In the genomic region with DNA sequence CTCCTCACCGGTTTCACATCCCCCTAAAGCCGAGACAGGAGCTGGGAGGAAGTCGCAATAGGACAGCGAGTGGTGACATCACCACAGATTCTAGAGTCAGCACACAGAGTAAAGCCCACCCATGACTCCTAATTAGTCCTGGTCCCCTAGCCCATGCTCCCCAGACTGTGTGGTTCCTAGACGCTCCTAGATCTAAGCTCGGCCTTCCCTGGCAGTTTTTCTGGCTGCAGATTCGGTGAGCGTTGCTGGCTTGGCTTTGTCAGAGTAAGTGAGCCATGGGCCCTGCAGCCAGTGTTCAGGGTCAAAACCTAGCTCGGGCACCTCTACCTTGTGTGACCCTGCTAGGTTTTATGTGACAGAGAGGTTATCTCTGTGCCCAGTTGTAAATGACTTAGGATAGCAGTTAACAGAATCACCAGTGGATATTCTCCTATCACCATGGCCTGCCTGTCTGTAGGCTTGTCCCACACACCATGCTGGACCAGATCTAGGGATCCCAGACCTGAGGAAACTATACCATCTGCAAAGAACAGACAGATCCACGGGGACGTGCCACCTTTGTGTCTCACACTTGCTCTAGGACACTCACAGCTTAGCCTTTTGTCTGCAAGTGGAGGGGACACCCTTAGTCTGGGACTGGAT, we compare ENCODE assay signal across 11 mouse cellular contexts. TPM values are rescaled to one million over a fixed set of nuclear protein-coding genes. Genes with fewer than 3 reads are reported as not detected.
DNase-seq lines count a peak whose midpoint lies in the region; ATAC-seq and TF ChIP-seq lines count a peak whose summit lies in the region.
"Had no signal": no experiment of that assay in that cellular context is flagged by ENCODE, and none has a peak within 500 bp of the region (broad histone marks: within the 10 kb centered on the region; RNA-seq: fewer than 3 reads in every experiment).

No protein-coding gene starts in this region.

- DNase-seq in embryonic facial prominence, embryonic 14.5 days (ENCODE audit: low spot score), result no peak
- DNase-seq in hindbrain, embryonic 14.5 days (ENCODE audit: low spot score), result no peak
- DNase-seq in midbrain, embryonic 11.5 days (ENCODE audit: low spot score, missing footprints), result peak; percentile 92
- no peak for DNase-seq in adrenal gland, postnatal 36 days
- no peak for DNase-seq in stomach, postnatal 0 days (ENCODE audit: low spot score)
- DNase-seq in kidney, adult 8-10 months, result no peak
- no peak for DNase-seq in cerebellum, adult 11-12 months

- no peak for TF ChIP-seq CTCF in bone marrow, adult 2 months (IDR thresholded peaks at IDR 0.05; ENCODE audit: control insufficient read depth, insufficient read depth, low read length)
- TF ChIP-seq CTCF in stomach, postnatal 0 days (IDR thresholded peaks at IDR 0.05; ENCODE audit: low read depth), result no peak

- H3K36me3 ChIP-seq in embryonic facial prominence, embryonic 14.5 days (ENCODE audit: control insufficient read depth, insufficient read depth, low read length), result peaks cover 44% of the 10 kb centered on the region
- H3K36me3 ChIP-seq in hindbrain, embryonic 14.5 days (replicated peaks; ENCODE audit: control insufficient read depth, insufficient read depth), result 0 out of 2 replicates have a peak, but pooled peaks cover 4% of the 10 kb centered on the region
- H3K36me3 ChIP-seq in midbrain, embryonic 11.5 days (ENCODE audit: control insufficient read depth, insufficient read depth, low read length), result no peaks in the 10 kb centered on the region
- H3K36me3 ChIP-seq in stomach, postnatal 0 days (ENCODE audit: control insufficient read depth, insufficient read depth, low read length), result peaks cover 15% of the 10 kb centered on the region

- WGBS in bone marrow, adult 2 months, result 54% methylated on average over 11 of the region's 11 CpGs
- 66% methylated on average over 11 of the region's 11 CpGs for WGBS in embryonic facial prominence, embryonic 14.5 days
- 48% methylated on average over 11 of the region's 11 CpGs for WGBS in hindbrain, embryonic 14.5 days
- 40% methylated on average over 11 of the region's 11 CpGs for WGBS in midbrain, embryonic 11.5 days
- WGBS in stomach, postnatal 0 days, result 70% methylated on average over 11 of the region's 11 CpGs

- ATAC-seq in embryonic facial prominence, embryonic 14.5 days (ENCODE audit: low read depth), result no peak
- ATAC-seq in hindbrain, embryonic 14.5 days (ENCODE audit: low FRiP score), result peak; percentile 64
- ATAC-seq in midbrain, embryonic 11.5 days (ENCODE audit: low FRiP score), result peak; percentile 71
- ATAC-seq in stomach, postnatal 0 days (ENCODE audit: low FRiP score, low TSS enrichment), result no peak

- no peaks in the 10 kb centered on the region for H3K9me3 ChIP-seq in embryonic facial prominence, embryonic 14.5 days (ENCODE audit: control insufficient read depth, low read length)
- no peaks in the 10 kb centered on the region for H3K9me3 ChIP-seq in hindbrain, embryonic 14.5 days (ENCODE audit: control insufficient read depth, low read length)
- H3K9me3 ChIP-seq in midbrain, embryonic 11.5 days (ENCODE audit: control insufficient read depth, low read length), result no peaks in the 10 kb centered on the region
- no peaks in the 10 kb centered on the region for H3K9me3 ChIP-seq in stomach, postnatal 0 days (ENCODE audit: control insufficient read depth, low read length)
- H3K9me3 ChIP-seq: lung, embryonic 15.5 days; stomach, embryonic 15.5 days had no signal

- no peaks in the 10 kb centered on the region for H3K27me3 ChIP-seq in embryonic facial prominence, embryonic 14.5 days (replicated peaks; ENCODE audit: control insufficient read depth, insufficient read depth, low read length)
- H3K27me3 ChIP-seq in hindbrain, embryonic 14.5 days (ENCODE audit: control insufficient read depth, insufficient read depth, low read length), result no peaks in the 10 kb centered on the region
- no peaks in the 10 kb centered on the region for H3K27me3 ChIP-seq in midbrain, embryonic 11.5 days (ENCODE audit: control insufficient read depth, insufficient read depth, low read length)
- no peaks in the 10 kb centered on the region for H3K27me3 ChIP-seq in stomach, postnatal 0 days (ENCODE audit: control insufficient read depth, insufficient read depth, low read length)
- H3K27me3 ChIP-seq: lung, embryonic 15.5 days; stomach, embryonic 15.5 days had no signal

- no peak overlapping the region for H3K9ac ChIP-seq in embryonic facial prominence, embryonic 14.5 days (ENCODE audit: low read depth, low read length)
- H3K9ac ChIP-seq in hindbrain, embryonic 14.5 days, result no peak overlapping the region
- H3K9ac ChIP-seq in midbrain, embryonic 11.5 days (ENCODE audit: low read length), result 0 out of 2 replicates have a peak overlapping the region, but pooled peaks have one; percentile 28
- no peak overlapping the region for H3K9ac ChIP-seq in stomach, postnatal 0 days (ENCODE audit: low read length)
- H3K9ac ChIP-seq: lung, embryonic 15.5 days; stomach, embryonic 15.5 days had no signal

- no peak for TF ChIP-seq POLR2A in bone marrow, adult 2 months (IDR thresholded peaks at IDR 0.05; ENCODE audit: borderline replicate concordance, control insufficient read depth, low read depth, low read length)

- peaks cover 28% of the 10 kb centered on the region for H3K4me1 ChIP-seq in bone marrow, adult 2 months (ENCODE audit: control insufficient read depth, insufficient read depth, low read length)
- no peaks in the 10 kb centered on the region for H3K4me1 ChIP-seq in embryonic facial prominence, embryonic 14.5 days (ENCODE audit: control insufficient read depth, insufficient read depth, low read length)
- H3K4me1 ChIP-seq in hindbrain, embryonic 14.5 days (replicated peaks; ENCODE audit: control insufficient read depth, insufficient read depth, low read length), result peaks cover 11% of the 10 kb centered on the region; the same call in 1 of the 2 replicates
- H3K4me1 ChIP-seq in midbrain, embryonic 11.5 days (ENCODE audit: control insufficient read depth, insufficient read depth, low read length), result peaks cover 28% of the 10 kb centered on the region
- H3K4me1 ChIP-seq in stomach, postnatal 0 days (replicated peaks; ENCODE audit: control insufficient read depth, insufficient read depth), result no peaks in the 10 kb centered on the region

- no peak overlapping the region for H3K4me3 ChIP-seq in bone marrow, adult 2 months (replicated peaks; ENCODE audit: control insufficient read depth, low read depth, low read length)
- H3K4me3 ChIP-seq in embryonic facial prominence, embryonic 14.5 days (ENCODE audit: low read depth, low read length), result no peak overlapping the region
- H3K4me3 ChIP-seq in hindbrain, embryonic 14.5 days (replicated peaks; ENCODE audit: low read length), result no peak overlapping the region
- no peak overlapping the region for H3K4me3 ChIP-seq in midbrain, embryonic 11.5 days (ENCODE audit: low read depth, low read length)
- no peak overlapping the region for H3K4me3 ChIP-seq in stomach, postnatal 0 days (ENCODE audit: low read depth, low read length)
- H3K4me3 ChIP-seq: lung, embryonic 15.5 days; stomach, embryonic 15.5 days had no signal

- TF ChIP-seq EP300 in stomach, postnatal 0 days (optimal IDR thresholded peaks at IDR 0.05), result no peak

- no peak overlapping the region for H3K4me2 ChIP-seq in embryonic facial prominence, embryonic 14.5 days (ENCODE audit: low read depth, low read length)
- no peak overlapping the region for H3K4me2 ChIP-seq in hindbrain, embryonic 14.5 days (replicated peaks)
- peak overlapping the region; percentile 22; the same call in 1 of the 2 replicates for H3K4me2 ChIP-seq in midbrain, embryonic 11.5 days
- no peak overlapping the region for H3K4me2 ChIP-seq in stomach, postnatal 0 days (replicated peaks; ENCODE audit: low read depth)
- H3K4me2 ChIP-seq: lung, embryonic 15.5 days; stomach, embryonic 15.5 days had no signal

- H3K27ac ChIP-seq in bone marrow, adult 2 months (ENCODE audit: control insufficient read depth, insufficient read depth, low read depth, low read length, poor library complexity), result peak overlapping the region; percentile 22
- H3K27ac ChIP-seq in embryonic facial prominence, embryonic 14.5 days (replicated peaks; ENCODE audit: low read depth, low read length), result 0 out of 2 replicates have a peak overlapping the region, but pooled peaks have one; percentile 21
- H3K27ac ChIP-seq in hindbrain, embryonic 14.5 days, result no peak overlapping the region
- H3K27ac ChIP-seq in midbrain, embryonic 11.5 days (ENCODE audit: low read depth, low read length), result peak overlapping the region; percentile 92
- H3K27ac ChIP-seq in stomach, postnatal 0 days (replicated peaks), result no peak overlapping the region
- H3K27ac ChIP-seq: lung, embryonic 15.5 days; stomach, embryonic 15.5 days had no signal

RNA-seq across cellular contexts. Expression of gene Akna, which starts 13.1 kb away (rescaled TPM):
- 34.5 and 61.0 TPM in 2 replicates for polyA plus RNA-seq in bone marrow, adult 2 months (2011; ENCODE audit: insufficient read depth, insufficient read length, low replicate concordance, missing spikeins)
- polyA plus RNA-seq in embryonic facial prominence, embryonic 14.5 days (2014; fragmentation: Nextera tagmentation; extraction: Ambion mirVana), result 5.2 and 5.9 TPM in 2 replicates
- polyA plus RNA-seq in hindbrain, embryonic 14.5 days (2014; fragmentation: Nextera tagmentation; extraction: Ambion mirVana), result 3.9 and 4.6 TPM in 2 replicates
- polyA plus RNA-seq in midbrain, embryonic 11.5 days (2014; fragmentation: Nextera tagmentation; extraction: Ambion mirVana), result 7.0 and 9.1 TPM in 2 replicates
- total RNA-seq in adrenal gland, postnatal 36 days (2021), result 1 to 10 TPM; 2.6 to 4.3 TPM
- polyA plus RNA-seq in stomach, postnatal 0 days (2015; fragmentation: Nextera tagmentation; extraction: Ambion mirVana), result 2.0 and 2.2 TPM in 2 replicates

RNA-seq across cellular contexts. Expression of gene Orm2, which starts 27.8 kb away (rescaled TPM):
- not detected in 2 replicates for polyA plus RNA-seq in bone marrow, adult 2 months (2011; ENCODE audit: insufficient read depth, insufficient read length, low replicate concordance, missing spikeins)
- polyA plus RNA-seq in embryonic facial prominence, embryonic 14.5 days (2014; fragmentation: Nextera tagmentation; extraction: Ambion mirVana), result not detected in 2 replicates
- not detected in 2 replicates for polyA plus RNA-seq in hindbrain, embryonic 14.5 days (2014; fragmentation: Nextera tagmentation; extraction: Ambion mirVana)
- not detected in 2 replicates for polyA plus RNA-seq in midbrain, embryonic 11.5 days (2014; fragmentation: Nextera tagmentation; extraction: Ambion mirVana)
- total RNA-seq in adrenal gland, postnatal 36 days (2021), result 1 to 10 TPM; 3.9 to 7.8 TPM
- polyA plus RNA-seq in stomach, postnatal 0 days (2015; fragmentation: Nextera tagmentation; extraction: Ambion mirVana), result not detected in 2 replicates
- polyA plus RNA-seq: intestine, embryonic 14.5 days; lung, embryonic 15.5 days; stomach, embryonic 15.5 days had no signal

RNA-seq across cellular contexts. Expression of gene Orm3, which starts 34.0 kb away (rescaled TPM):
- not detected in 2 replicates for polyA plus RNA-seq in bone marrow, adult 2 months (2011; ENCODE audit: insufficient read depth, insufficient read length, low replicate concordance, missing spikeins)
- polyA plus RNA-seq in embryonic facial prominence, embryonic 14.5 days (2014; fragmentation: Nextera tagmentation; extraction: Ambion mirVana), result not detected in 2 replicates
- polyA plus RNA-seq in hindbrain, embryonic 14.5 days (2014; fragmentation: Nextera tagmentation; extraction: Ambion mirVana), result not detected in 2 replicates
- polyA plus RNA-seq in midbrain, embryonic 11.5 days (2014; fragmentation: Nextera tagmentation; extraction: Ambion mirVana), result not detected in 2 replicates
- total RNA-seq in adrenal gland, postnatal 36 days (2021), result 10 to 100 TPM in 1 of 2 experiments, 1 to 10 TPM in 1; 5.4 to 10.7 TPM
- polyA plus RNA-seq in stomach, postnatal 0 days (2015; fragmentation: Nextera tagmentation; extraction: Ambion mirVana), result not detected in 2 replicates
- polyA plus RNA-seq: intestine, embryonic 14.5 days; lung, embryonic 15.5 days; stomach, embryonic 15.5 days had no signal

RNA-seq across cellular contexts. Expression of gene Orm1, which starts 45.6 kb away (rescaled TPM):
- polyA plus RNA-seq in bone marrow, adult 2 months (2011; ENCODE audit: insufficient read depth, insufficient read length, low replicate concordance, missing spikeins), result 13.2 and 43.2 TPM in 2 replicates
- polyA plus RNA-seq in embryonic facial prominence, embryonic 14.5 days (2014; fragmentation: Nextera tagmentation; extraction: Ambion mirVana), result 0.84 and 2.5 TPM in 2 replicates
- not detected in 2 replicates for polyA plus RNA-seq in hindbrain, embryonic 14.5 days (2014; fragmentation: Nextera tagmentation; extraction: Ambion mirVana)
- not detected in 2 replicates for polyA plus RNA-seq in midbrain, embryonic 11.5 days (2014; fragmentation: Nextera tagmentation; extraction: Ambion mirVana)
- 10 to 100 TPM; 38.6 to 61.1 TPM for total RNA-seq in adrenal gland, postnatal 36 days (2021)
- 16.3 and 17.4 TPM in 2 replicates for polyA plus RNA-seq in stomach, postnatal 0 days (2015; fragmentation: Nextera tagmentation; extraction: Ambion mirVana)
- polyA plus RNA-seq: intestine, embryonic 14.5 days; lung, embryonic 15.5 days had no signal

Comparison
In these comparisons a context has a peak if more than half of its experiments do, and no peak if none do; other contexts are left out.
1. H3K27ac ChIP-seq: peak in bone marrow, adult 2 months (single experiment), embryonic facial prominence, embryonic 14.5 days (single experiment) and midbrain, embryonic 11.5 days (single experiment); none in hindbrain, embryonic 14.5 days (single experiment) and stomach, postnatal 0 days (single experiment).
2. ATAC-seq: peak in hindbrain, embryonic 14.5 days (single experiment) and midbrain, embryonic 11.5 days (single experiment); none in embryonic facial prominence, embryonic 14.5 days (single experiment) and stomach, postnatal 0 days (single experiment).